Mouse (Mus musculus) heart, embryonic 16.5 days (tissue): ENCODE measurements around the gene Gm7361. TPM values are rescaled to one million over a fixed set of nuclear protein-coding genes. Genes with fewer than 3 reads are reported as not detected.

Experiments
- ATAC-seq: fragments of 200-750 bp; cut with Nextera tagmentation; replicated peaks from 2 replicates; pipeline ENCODE4 v1.8.0; 2017; ENCODE audit warnings: moderate number of reproducible peaks; ENCODE audit not compliant: insufficient read depth, low FRiP score; ENCODE audit errors: extremely low read depth
- H3K27ac ChIP-seq: fragments of 300-500 bp; sonication (generic); 2 replicates; pipeline ENCODE4 v1.5.1; 2014; ENCODE audit warnings: mild to moderate bottlenecking, low read length, control low read depth, moderate library complexity
- H3K27me3 ChIP-seq: fragments of 300-500 bp; sonication (generic); 2 replicates; pipeline ENCODE4 v1.6.1; 2014; ENCODE audit warnings: low read length, mixed read lengths; ENCODE audit not compliant: control insufficient read depth, insufficient read depth
- H3K36me3 ChIP-seq: fragments of 300-500 bp; sonication (generic); 2 replicates; pipeline ENCODE4 v1.6.1; 2014; ENCODE audit not compliant: control insufficient read depth, insufficient read depth
- H3K4me1 ChIP-seq: fragments of 300-500 bp; sonication (generic); 2 replicates; pipeline ENCODE4 v1.6.1; 2014; ENCODE audit warnings: low read length, mixed read lengths; ENCODE audit not compliant: control insufficient read depth, insufficient read depth
- H3K4me2 ChIP-seq: fragments of 300-500 bp; sonication (generic); 2 replicates; pipeline ENCODE4 v1.6.1; 2014; ENCODE audit warnings: low read depth, mild to moderate bottlenecking, control low read depth, low read length
- H3K4me3 ChIP-seq: fragments of 300-500 bp; sonication (generic); 2 replicates; pipeline ENCODE4 v1.5.1; 2014; ENCODE audit warnings: mild to moderate bottlenecking, control low read depth, low read length
- H3K9ac ChIP-seq: fragments of 300-500 bp; sonication (generic); 2 replicates; pipeline ENCODE4 v1.6.1; 2014; ENCODE audit warnings: low read length, control low read depth
- H3K9me3 ChIP-seq: fragments of 300-500 bp; sonication (generic); replicated peaks from 2 replicates; pipeline ENCODE4 v1.6.1; 2016; ENCODE audit warnings: low read length; ENCODE audit not compliant: control insufficient read depth
- WGBS: fragments of 180-500 bp; shearing (Covaris S2); extraction: QIAGEN DNeasy Blood & Tissue Kit; methylation state at CpG from one replicate; pipeline ENCODE4 v1.1.7; 2014; 5-methylcytosine and 5-hydroxymethylcytosine counted together
- polyA plus RNA-seq: library from polyadenylated mRNA; unstranded; fragments of >200 nt; fragmentation: Nextera tagmentation; extraction: Ambion mirVana; gene quantifications from 2 replicates; pipeline ENCODE4 v1.2.1, GENCODE M21; 2015

The Gm7361 gene
- polyA plus RNA-seq, 1 experiment from 2014 or later, result not detected

DNA sequence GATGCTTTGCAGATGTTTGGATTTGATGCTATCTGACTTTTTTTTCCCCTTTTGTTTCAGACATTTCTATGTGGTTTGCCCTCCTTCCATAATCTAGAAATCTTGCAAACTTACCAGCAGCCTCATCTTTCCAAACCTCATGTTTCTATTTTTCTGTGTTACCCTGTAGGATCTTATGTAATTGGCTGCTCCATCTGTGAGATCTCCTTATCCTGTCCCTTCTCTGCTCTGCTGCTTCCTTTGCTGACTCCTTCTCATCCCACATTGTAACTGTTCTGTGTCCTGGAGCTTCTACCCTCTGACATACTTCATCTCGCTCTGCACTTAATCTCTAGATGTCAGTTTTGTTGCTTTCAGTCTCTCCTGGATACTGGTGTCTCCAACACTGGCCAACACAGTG lies 35.8 kb downstream of the Gm7361 start:
- Histone ChIP-seq H3K27ac (no peak overlapping the region), H3K27me3 (no peaks in the 10 kb centered on the region), H3K9me3 (no peaks in the 10 kb centered on the region), H3K36me3 (no peaks in the 10 kb centered on the region), H3K4me2 (no peak overlapping the region), H3K4me3 (no peak overlapping the region), H3K9ac (no peak overlapping the region), H3K4me1 (no peaks in the 10 kb centered on the region)
- ATAC-seq, result no peak
- WGBS, result 42% methylated on average over 1 of the region's 1 CpGs

Other genes starting within 250 kb of the Gm7361 start
- not detected in 2 replicates for gene Gm5862, start 234.8 kb upstream of the Gm7361 start, polyA plus RNA-seq
- 0.05 TPM in 1 of 2 replicates, not detected in the other for gene Speer4a, start 218.1 kb upstream of the Gm7361 start, polyA plus RNA-seq
- not detected in 2 replicates for gene Gm7347, start 199.1 kb upstream of the Gm7361 start, polyA plus RNA-seq
- gene Gm10471, start 168.4 kb upstream of the Gm7361 start, polyA plus RNA-seq, result not detected in 2 replicates
- gene 5031410I06Rik, start 152.3 kb upstream of the Gm7361 start, polyA plus RNA-seq, result 0.09 TPM in 1 of 2 replicates, not detected in the other
- gene Gm10220, start 136.3 kb upstream of the Gm7361 start, polyA plus RNA-seq, result not detected in 2 replicates